Comparison of ENCODE assay signal across 8 mouse cellular contexts in the genomic region with DNA sequence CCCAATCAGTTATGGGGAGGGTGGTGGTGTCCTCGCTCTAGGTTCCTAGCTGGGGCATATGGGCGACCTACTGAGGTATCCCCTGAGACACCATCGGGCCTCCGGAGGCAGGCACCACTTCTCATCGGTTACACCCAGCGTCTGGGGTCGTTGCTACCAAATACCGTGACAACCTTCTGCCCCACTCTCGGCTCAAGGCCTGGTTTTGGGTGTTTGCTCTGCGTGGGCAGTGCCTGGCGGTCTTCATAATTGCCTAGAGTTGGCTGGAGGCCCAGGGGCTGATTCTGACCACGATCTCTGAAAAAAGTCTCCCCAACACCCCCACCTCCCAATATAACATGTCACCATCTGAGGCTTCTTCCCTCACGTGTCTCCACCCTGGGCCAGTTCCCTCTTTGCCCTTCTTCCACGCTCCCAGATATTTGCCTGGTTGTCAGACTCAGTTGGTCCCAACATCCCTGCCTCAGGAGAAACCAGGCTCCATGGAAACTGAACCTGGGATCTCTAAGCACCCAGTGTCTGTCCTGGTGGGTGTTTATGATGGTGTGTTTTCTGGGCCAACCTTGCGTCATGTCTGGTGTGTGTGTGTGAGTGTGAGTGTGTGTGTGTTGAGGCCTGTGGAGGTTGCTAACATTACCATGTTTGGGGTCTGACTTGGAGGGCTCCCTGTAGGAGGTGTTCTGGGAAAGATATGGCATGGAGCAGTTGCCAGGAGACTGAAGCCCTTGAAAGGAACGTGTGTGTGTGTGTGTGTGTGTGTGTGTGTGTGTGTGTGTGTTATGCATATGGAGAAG. TPM values are rescaled to one million over a fixed set of nuclear protein-coding genes. Genes with fewer than 3 reads are reported as not detected.
DNase-seq lines count a peak whose midpoint lies in the region; ATAC-seq and TF ChIP-seq lines count a peak whose summit lies in the region.

No protein-coding gene starts in this region.

- no peak for TF ChIP-seq RAD21 in MEL (IDR thresholded peaks at IDR 0.05; ENCODE audit: low read depth, low read length)

- TF ChIP-seq CTCF in layer of hippocampus, adult 2 months (conservative IDR thresholded peaks at IDR 0.05), result no peak
- no peak for TF ChIP-seq CTCF in MEL (IDR thresholded peaks at IDR 0.05 in 2 of 3, conservative IDR thresholded peaks at IDR 0.05 in 1 of 3; ENCODE audit: control insufficient read depth in 1 of 3, insufficient read depth in 1 of 3, low read depth in 2 of 3, low read length in 3 of 3, poor library complexity in 1 of 3, severe bottlenecking in 1 of 3)
- no peak for TF ChIP-seq CTCF in intestine, postnatal 0 days (IDR thresholded peaks at IDR 0.05; ENCODE audit: low read depth)

- peak overlapping the region; percentile 90 for H3K4me2 ChIP-seq in intestine, postnatal 0 days (replicated peaks; ENCODE audit: low read depth)
- peak overlapping the region; percentile 66 for H3K4me2 ChIP-seq in midbrain, embryonic 13.5 days (replicated peaks)

- WGBS in forebrain, embryonic 10.5 days, result 22% methylated on average over 16 of the region's 16 CpGs
- WGBS in intestine, postnatal 0 days, result 10% methylated on average over 16 of the region's 16 CpGs
- 11% methylated on average over 16 of the region's 16 CpGs for WGBS in midbrain, embryonic 13.5 days

- peak overlapping the region; percentile 100 for H3K27ac ChIP-seq in layer of hippocampus, adult 2 months
- peak overlapping the region; percentile 37 for H3K27ac ChIP-seq in MEL (ENCODE audit: control insufficient read depth, low read depth, low read length)
- H3K27ac ChIP-seq in forebrain, embryonic 10.5 days, result peak overlapping the region; percentile 91
- no peak overlapping the region for H3K27ac ChIP-seq in intestine, postnatal 0 days (ENCODE audit: low read depth, low read length)
- peak overlapping the region; percentile 78 for H3K27ac ChIP-seq in midbrain, embryonic 13.5 days

- H3K27me3 ChIP-seq in MEL (ENCODE audit: control insufficient read depth in 1 of 2, insufficient read depth in 2 of 2, low read length in 2 of 2), result no peaks in the 10 kb centered on the region
- H3K27me3 ChIP-seq in forebrain, embryonic 10.5 days (ENCODE audit: poor library complexity, severe bottlenecking), result peaks cover 32% of the 10 kb centered on the region
- H3K27me3 ChIP-seq in intestine, postnatal 0 days (replicated peaks; ENCODE audit: control insufficient read depth, insufficient read depth, low read length), result no peaks in the 10 kb centered on the region
- no peaks in the 10 kb centered on the region for H3K27me3 ChIP-seq in midbrain, embryonic 13.5 days

- no peak for TF ChIP-seq POLR2A in MEL (IDR thresholded peaks at IDR 0.05; ENCODE audit: control insufficient read depth in 1 of 2, insufficient read depth in 1 of 2, low read depth in 1 of 2, low read length in 2 of 2, poor library complexity in 1 of 2)

- H3K79me2 ChIP-seq in MEL (ENCODE audit: control insufficient read depth, insufficient read depth, low read length, poor library complexity), result peaks cover 22% of the 10 kb centered on the region

- no peaks in the 10 kb centered on the region for H3K9me3 ChIP-seq in MEL (replicated peaks; ENCODE audit: insufficient read depth, low read length)
- no peaks in the 10 kb centered on the region for H3K9me3 ChIP-seq in forebrain, embryonic 10.5 days
- no peaks in the 10 kb centered on the region for H3K9me3 ChIP-seq in intestine, postnatal 0 days (ENCODE audit: control insufficient read depth)
- H3K9me3 ChIP-seq in midbrain, embryonic 13.5 days, result no peaks in the 10 kb centered on the region

- 0 out of 4 replicates have a peak, but pooled peaks cover 0 to 3% of the 10 kb centered on the region in 2 experiments for H3K36me3 ChIP-seq in MEL (ENCODE audit: control insufficient read depth in 1 of 2, insufficient read depth in 2 of 2, low read length in 2 of 2)
- H3K36me3 ChIP-seq in forebrain, embryonic 10.5 days (replicated peaks), result peaks cover 24% of the 10 kb centered on the region
- H3K36me3 ChIP-seq in intestine, postnatal 0 days (ENCODE audit: control insufficient read depth, insufficient read depth), result peaks cover 21% of the 10 kb centered on the region; the same call in 1 of the 2 replicates
- H3K36me3 ChIP-seq in midbrain, embryonic 13.5 days, result peaks cover 7% of the 10 kb centered on the region; the same call in 1 of the 2 replicates

- no peak for ATAC-seq in intestine, postnatal 0 days
- ATAC-seq in midbrain, embryonic 13.5 days, result no peak; the same call in 1 of the 2 replicates

- peaks cover 2 to 10% of the 10 kb centered on the region in 2 experiments for H3K4me1 ChIP-seq in MEL (ENCODE audit: control insufficient read depth in 1 of 2, insufficient read depth in 2 of 2, low read length in 2 of 2)
- H3K4me1 ChIP-seq in forebrain, embryonic 10.5 days, result peaks cover 77% of the 10 kb centered on the region
- H3K4me1 ChIP-seq in intestine, postnatal 0 days (replicated peaks; ENCODE audit: control insufficient read depth, insufficient read depth, low read length), result 0 out of 2 replicates have a peak, but pooled peaks cover 6% of the 10 kb centered on the region
- H3K4me1 ChIP-seq in midbrain, embryonic 13.5 days (replicated peaks), result peaks cover 77% of the 10 kb centered on the region

- H3K9ac ChIP-seq in MEL (ENCODE audit: control insufficient read depth, low read depth, low read length, poor library complexity, severe bottlenecking), result peak overlapping the region; percentile 90
- peak overlapping the region; percentile 69 for H3K9ac ChIP-seq in intestine, postnatal 0 days (ENCODE audit: low read depth, low read length)
- H3K9ac ChIP-seq in midbrain, embryonic 13.5 days (replicated peaks), result peak overlapping the region; percentile 80

- H3K4me3 ChIP-seq in layer of hippocampus, adult 2 months, result peak overlapping the region; percentile 93
- peak overlapping the region; percentile 86 to 93 for H3K4me3 ChIP-seq in MEL (ENCODE audit: control insufficient read depth in 1 of 2, insufficient read depth in 1 of 2, low read depth in 2 of 2, low read length in 2 of 2)
- H3K4me3 ChIP-seq in forebrain, embryonic 10.5 days, result peak overlapping the region; percentile 78
- peak overlapping the region; percentile 63 for H3K4me3 ChIP-seq in intestine, postnatal 0 days (ENCODE audit: low read depth, low read length)
- H3K4me3 ChIP-seq in midbrain, embryonic 13.5 days (replicated peaks), result peak overlapping the region; percentile 69

- DNase-seq in layer of hippocampus, adult 2 months (ENCODE audit: low spot score in 2 of 2), result peak; percentile 70 to 75
- DNase-seq in layer of hippocampus, postnatal 36 days, result no peak
- peak; percentile 74 for DNase-seq in MEL (ENCODE audit: low read depth, low spot score)
- no peak for DNase-seq in forebrain, embryonic 10.5 days (ENCODE audit: extremely low spot score, low spot score)
- no peak for DNase-seq in embryo, embryonic 10.5 days (ENCODE audit: low spot score)
- no peak for DNase-seq in urinary bladder, postnatal 4 days (ENCODE audit: low spot score in 2 of 2)

- TF ChIP-seq EP300 in MEL (IDR thresholded peaks at IDR 0.05; ENCODE audit: low read depth in 1 of 2, low read length in 2 of 2), result no peak

RNA-seq across cellular contexts. Expression of gene Atp1a2, which starts 15.1 kb away (rescaled TPM):
- 100 to 1,000 TPM; 585 to 600 TPM for total RNA-seq in layer of hippocampus, adult 2 months (2021)
- total RNA-seq in layer of hippocampus, postnatal 36 days (2021), result 100 to 1,000 TPM; 577 to 614 TPM
- 0.10 TPM in 1 of 2 replicates, not detected in the other for total RNA-seq in MEL (2012; rRNA removed)
- under 1 TPM in 1 of 2 experiments, not detected in 1; 0.04 TPM for polyA plus RNA-seq in MEL (2012; ENCODE audit: insufficient read depth in 1 of 2, insufficient read length in 2 of 2, low read depth in 1 of 2, low replicate concordance in 2 of 2, missing spikeins in 1 of 2)
- polyA plus RNA-seq in forebrain, embryonic 10.5 days (2016; fragmentation: Nextera tagmentation; extraction: Ambion mirVana), result 0.86 and 2.0 TPM in 2 replicates
- polyA plus RNA-seq in intestine, postnatal 0 days (2015; fragmentation: Nextera tagmentation; extraction: Ambion mirVana), result 1.9 and 2.8 TPM in 2 replicates
- polyA plus RNA-seq in midbrain, embryonic 13.5 days (2015; fragmentation: Nextera tagmentation; extraction: Ambion mirVana), result 25.3 and 25.8 TPM in 2 replicates

RNA-seq across cellular contexts. Expression of gene Kcnj9, which starts 16.2 kb away (rescaled TPM):
- total RNA-seq in layer of hippocampus, adult 2 months (2021), result 10 to 100 TPM; 67.2 to 69.2 TPM
- total RNA-seq in layer of hippocampus, postnatal 36 days (2021), result 10 to 100 TPM; 63.6 to 66.8 TPM
- total RNA-seq in MEL (2012; rRNA removed), result not detected in 2 replicates
- polyA plus RNA-seq in MEL (2012; ENCODE audit: insufficient read depth in 1 of 2, insufficient read length in 2 of 2, low read depth in 1 of 2, low replicate concordance in 2 of 2, missing spikeins in 1 of 2), result under 1 TPM in 1 of 2 experiments, not detected in 1; 0.08 TPM
- polyA plus RNA-seq in forebrain, embryonic 10.5 days (2016; fragmentation: Nextera tagmentation; extraction: Ambion mirVana), result 0.17 and 0.43 TPM in 2 replicates
- 0.05 TPM in 1 of 2 replicates, not detected in the other for polyA plus RNA-seq in intestine, postnatal 0 days (2015; fragmentation: Nextera tagmentation; extraction: Ambion mirVana)
- polyA plus RNA-seq in midbrain, embryonic 13.5 days (2015; fragmentation: Nextera tagmentation; extraction: Ambion mirVana), result 3.6 and 3.9 TPM in 2 replicates

RNA-seq across cellular contexts. Expression of gene Kcnj10, which starts 28.0 kb away (rescaled TPM):
- 10 to 100 TPM; 83.2 to 91.6 TPM for total RNA-seq in layer of hippocampus, adult 2 months (2021)
- total RNA-seq in layer of hippocampus, postnatal 36 days (2021), result 10 to 100 TPM; 89.3 to 94.4 TPM
- total RNA-seq in MEL (2012; rRNA removed), result 0.03 and 0.04 TPM in 2 replicates
- polyA plus RNA-seq in MEL (2012; ENCODE audit: insufficient read depth in 1 of 2, insufficient read length in 2 of 2, low read depth in 1 of 2, low replicate concordance in 2 of 2, missing spikeins in 1 of 2), result under 1 TPM in 1 of 2 experiments, not detected in 1; 0.72 TPM
- 0.46 and 0.47 TPM in 2 replicates for polyA plus RNA-seq in forebrain, embryonic 10.5 days (2016; fragmentation: Nextera tagmentation; extraction: Ambion mirVana)
- polyA plus RNA-seq in intestine, postnatal 0 days (2015; fragmentation: Nextera tagmentation; extraction: Ambion mirVana), result 0.16 and 0.17 TPM in 2 replicates
- polyA plus RNA-seq in midbrain, embryonic 13.5 days (2015; fragmentation: Nextera tagmentation; extraction: Ambion mirVana), result 0.98 TPM in 2 replicates

RNA-seq across cellular contexts. Expression of gene Igsf8, which starts 51.5 kb away (rescaled TPM):
- 100 to 1,000 TPM; 255 to 257 TPM for total RNA-seq in layer of hippocampus, adult 2 months (2021)
- total RNA-seq in layer of hippocampus, postnatal 36 days (2021), result 100 to 1,000 TPM; 256 to 272 TPM
- 65.2 and 88.0 TPM in 2 replicates for total RNA-seq in MEL (2012; rRNA removed)
- polyA plus RNA-seq in MEL (2012; ENCODE audit: insufficient read depth in 1 of 2, insufficient read length in 2 of 2, low read depth in 1 of 2, low replicate concordance in 2 of 2, missing spikeins in 1 of 2), result 10 to 100 TPM in 1 of 2 experiments, not detected in 1; 97.2 TPM
- polyA plus RNA-seq in forebrain, embryonic 10.5 days (2016; fragmentation: Nextera tagmentation; extraction: Ambion mirVana), result 53.0 and 55.4 TPM in 2 replicates
- polyA plus RNA-seq in intestine, postnatal 0 days (2015; fragmentation: Nextera tagmentation; extraction: Ambion mirVana), result 17.7 and 17.8 TPM in 2 replicates
- polyA plus RNA-seq in midbrain, embryonic 13.5 days (2015; fragmentation: Nextera tagmentation; extraction: Ambion mirVana), result 90.3 and 112 TPM in 2 replicates

RNA-seq across cellular contexts. Expression of gene Atp1a4, which starts 54.8 kb away (rescaled TPM):
- not detected for total RNA-seq in layer of hippocampus, adult 2 months (2021)
- not detected for total RNA-seq in layer of hippocampus, postnatal 36 days (2021)
- not detected in 2 replicates for total RNA-seq in MEL (2012; rRNA removed)
- not detected for polyA plus RNA-seq in MEL (2012; ENCODE audit: insufficient read depth in 1 of 2, insufficient read length in 2 of 2, low read depth in 1 of 2, low replicate concordance in 2 of 2, missing spikeins in 1 of 2)
- not detected in 2 replicates for polyA plus RNA-seq in forebrain, embryonic 10.5 days (2016; fragmentation: Nextera tagmentation; extraction: Ambion mirVana)
- polyA plus RNA-seq in intestine, postnatal 0 days (2015; fragmentation: Nextera tagmentation; extraction: Ambion mirVana), result not detected in 2 replicates
- not detected in 2 replicates for polyA plus RNA-seq in midbrain, embryonic 13.5 days (2015; fragmentation: Nextera tagmentation; extraction: Ambion mirVana)

Comparison
In these comparisons a context has a peak if more than half of its experiments do, and no peak if none do; other contexts are left out.
1. DNase-seq: peak in layer of hippocampus, adult 2 months (2 of 2) and MEL (single experiment); none in layer of hippocampus, postnatal 36 days (0 of 2), forebrain, embryonic 10.5 days (single experiment), embryo, embryonic 10.5 days (single experiment) and urinary bladder, postnatal 4 days (0 of 2).
2. Peak in every context shown above with its lines, with median percentiles within 50 percentile points of each other: H3K4me3 ChIP-seq and H3K9ac ChIP-seq.